19 mouse cellular contexts compared by ENCODE assay signal in genomic region chr5:30726151-30726693, GRCm38 (mm10). TPM values are rescaled to one million over a fixed set of nuclear protein-coding genes. Genes with fewer than 3 reads are reported as not detected.
DNase-seq lines count a peak whose midpoint lies in the region; ATAC-seq and TF ChIP-seq lines count a peak whose summit lies in the region.
"Had no signal": no experiment of that assay in that cellular context is flagged by ENCODE, and none has a peak within 500 bp of the region (broad histone marks: within the 10 kb centered on the region; RNA-seq: fewer than 3 reads in every experiment).

No protein-coding gene starts in this region.

- H3K27ac ChIP-seq in forebrain, postnatal 0 days (ENCODE audit: low read depth, low read length), result no peak overlapping the region
- no peak overlapping the region for H3K27ac ChIP-seq in forebrain, embryonic 12.5 days
- no peak overlapping the region for H3K27ac ChIP-seq in midbrain, embryonic 11.5 days (ENCODE audit: low read depth, low read length)
- no peak overlapping the region for H3K27ac ChIP-seq in midbrain, embryonic 16.5 days (ENCODE audit: low read length)
- H3K27ac ChIP-seq in ES-E14 (ENCODE audit: insufficient read depth, low read depth, low read length, poor library complexity, severe bottlenecking), result no peak overlapping the region
- H3K27ac ChIP-seq in kidney, embryonic 14.5 days (ENCODE audit: low read depth, low read length), result no peak overlapping the region
- H3K27ac ChIP-seq: embryonic facial prominence, embryonic 12.5 days; forebrain, embryonic 13.5 days; hindbrain, embryonic 15.5 days had no signal

- no peak overlapping the region for H3K9ac ChIP-seq in forebrain, postnatal 0 days
- H3K9ac ChIP-seq in forebrain, embryonic 12.5 days, result no peak overlapping the region
- no peak overlapping the region for H3K9ac ChIP-seq in midbrain, embryonic 11.5 days (ENCODE audit: low read length)
- no peak overlapping the region for H3K9ac ChIP-seq in midbrain, embryonic 16.5 days (ENCODE audit: low read depth, low read length)
- H3K9ac ChIP-seq in ES-E14 (ENCODE audit: insufficient read depth, low read depth, low read length, poor library complexity, severe bottlenecking), result no peak overlapping the region
- no peak overlapping the region for H3K9ac ChIP-seq in kidney, embryonic 14.5 days (ENCODE audit: low read depth, low read length)
- H3K9ac ChIP-seq: embryonic facial prominence, embryonic 12.5 days; forebrain, embryonic 13.5 days; heart, embryonic 12.5 days; hindbrain, embryonic 15.5 days had no signal

- no peak overlapping the region for H3K4me2 ChIP-seq in forebrain, postnatal 0 days (ENCODE audit: low read depth)
- H3K4me2 ChIP-seq in forebrain, embryonic 12.5 days, result no peak overlapping the region
- no peak overlapping the region for H3K4me2 ChIP-seq in midbrain, embryonic 11.5 days
- no peak overlapping the region for H3K4me2 ChIP-seq in midbrain, embryonic 16.5 days (ENCODE audit: low read length)
- no peak overlapping the region for H3K4me2 ChIP-seq in kidney, embryonic 14.5 days (replicated peaks; ENCODE audit: low read depth, low read length)
- H3K4me2 ChIP-seq: embryonic facial prominence, embryonic 12.5 days; forebrain, embryonic 13.5 days; heart, embryonic 12.5 days; hindbrain, embryonic 15.5 days had no signal

- no peak overlapping the region for H3K4me3 ChIP-seq in forebrain, postnatal 0 days (ENCODE audit: low read depth, low read length)
- no peak overlapping the region for H3K4me3 ChIP-seq in forebrain, embryonic 12.5 days (replicated peaks)
- no peak overlapping the region for H3K4me3 ChIP-seq in midbrain, embryonic 11.5 days (ENCODE audit: low read depth, low read length)
- H3K4me3 ChIP-seq in midbrain, embryonic 16.5 days (ENCODE audit: low read depth, low read length), result no peak overlapping the region
- no peak overlapping the region for H3K4me3 ChIP-seq in ES-E14 (ENCODE audit: insufficient read depth in 1 of 2, low read depth in 1 of 2, low read length in 2 of 2, poor library complexity in 1 of 2, severe bottlenecking in 1 of 2)
- H3K4me3 ChIP-seq in kidney, embryonic 14.5 days (ENCODE audit: low read length), result no peak overlapping the region
- H3K4me3 ChIP-seq: embryonic facial prominence, embryonic 12.5 days; forebrain, embryonic 13.5 days; heart, embryonic 12.5 days; hindbrain, embryonic 15.5 days had no signal

- peaks cover 23% of the 10 kb centered on the region for H3K36me3 ChIP-seq in forebrain, postnatal 0 days (ENCODE audit: insufficient read depth)
- H3K36me3 ChIP-seq in forebrain, embryonic 12.5 days (replicated peaks), result peaks cover 30% of the 10 kb centered on the region
- H3K36me3 ChIP-seq in midbrain, embryonic 11.5 days (ENCODE audit: control insufficient read depth, insufficient read depth, low read length), result peaks cover 2% of the 10 kb centered on the region; the same call in 1 of the 2 replicates
- peaks cover 4% of the 10 kb centered on the region; the same call in 1 of the 2 replicates for H3K36me3 ChIP-seq in midbrain, embryonic 16.5 days (ENCODE audit: control insufficient read depth, insufficient read depth, low read length)
- no peaks in the 10 kb centered on the region for H3K36me3 ChIP-seq in ES-E14 (ENCODE audit: control insufficient read depth, insufficient read depth, low read length, poor library complexity, severe bottlenecking)
- H3K36me3 ChIP-seq in kidney, embryonic 14.5 days (ENCODE audit: control insufficient read depth, insufficient read depth, low read length), result no peaks in the 10 kb centered on the region
- H3K36me3 ChIP-seq: embryonic facial prominence, embryonic 12.5 days; G1E; heart, embryonic 12.5 days had no signal

- H3K9me3 ChIP-seq in forebrain, postnatal 0 days (ENCODE audit: low read length), result no peaks in the 10 kb centered on the region
- H3K9me3 ChIP-seq in forebrain, embryonic 12.5 days, result no peaks in the 10 kb centered on the region
- no peaks in the 10 kb centered on the region for H3K9me3 ChIP-seq in midbrain, embryonic 11.5 days (ENCODE audit: control insufficient read depth, low read length)
- H3K9me3 ChIP-seq in midbrain, embryonic 16.5 days (replicated peaks; ENCODE audit: control insufficient read depth, low read length, poor library complexity, severe bottlenecking), result no peaks in the 10 kb centered on the region
- H3K9me3 ChIP-seq in ES-E14 (ENCODE audit: control insufficient read depth, insufficient read depth, low read depth, low read length), result no peaks in the 10 kb centered on the region
- H3K9me3 ChIP-seq in kidney, embryonic 14.5 days (ENCODE audit: control insufficient read depth, low read length), result no peaks in the 10 kb centered on the region
- H3K9me3 ChIP-seq: embryonic facial prominence, embryonic 12.5 days; forebrain, embryonic 13.5 days; G1E; hindbrain, embryonic 15.5 days had no signal

- peak; percentile 50 for ATAC-seq in forebrain, postnatal 0 days
- no peak for ATAC-seq in forebrain, embryonic 12.5 days (ENCODE audit: low FRiP score)
- no peak for ATAC-seq in midbrain, embryonic 11.5 days (ENCODE audit: low FRiP score)
- ATAC-seq in midbrain, embryonic 16.5 days, result no peak
- ATAC-seq in kidney, embryonic 14.5 days (ENCODE audit: low FRiP score, low TSS enrichment), result no peak
- ATAC-seq: forebrain, embryonic 13.5 days had no signal

- H3K27me3 ChIP-seq in forebrain, postnatal 0 days (ENCODE audit: insufficient read depth, low read length), result no peaks in the 10 kb centered on the region
- H3K27me3 ChIP-seq in forebrain, embryonic 12.5 days, result no peaks in the 10 kb centered on the region
- H3K27me3 ChIP-seq in midbrain, embryonic 11.5 days (ENCODE audit: control insufficient read depth, insufficient read depth, low read length), result no peaks in the 10 kb centered on the region
- no peaks in the 10 kb centered on the region for H3K27me3 ChIP-seq in midbrain, embryonic 16.5 days (ENCODE audit: control insufficient read depth, insufficient read depth, low read depth, low read length)
- H3K27me3 ChIP-seq in kidney, embryonic 14.5 days (ENCODE audit: control insufficient read depth, insufficient read depth, low read length), result no peaks in the 10 kb centered on the region
- H3K27me3 ChIP-seq: embryonic facial prominence, embryonic 12.5 days; forebrain, embryonic 13.5 days; hindbrain, embryonic 15.5 days had no signal

- 91% methylated on average over 5 of the region's 5 CpGs for WGBS in forebrain, postnatal 0 days
- WGBS in forebrain, embryonic 12.5 days, result 92% methylated on average over 5 of the region's 5 CpGs
- 96% methylated on average over 5 of the region's 5 CpGs for WGBS in midbrain, embryonic 11.5 days
- WGBS in midbrain, embryonic 16.5 days, result 87% methylated on average over 5 of the region's 5 CpGs
- 92% methylated on average over 5 of the region's 5 CpGs for WGBS in kidney, embryonic 14.5 days

- no peaks in the 10 kb centered on the region for H3K4me1 ChIP-seq in forebrain, postnatal 0 days (ENCODE audit: insufficient read depth)
- peaks cover 2% of the 10 kb centered on the region; the same call in 1 of the 2 replicates for H3K4me1 ChIP-seq in forebrain, embryonic 12.5 days
- H3K4me1 ChIP-seq in midbrain, embryonic 11.5 days (ENCODE audit: control insufficient read depth, insufficient read depth, low read length), result 0 out of 2 replicates have a peak, but pooled peaks cover 2% of the 10 kb centered on the region
- peaks cover 4% of the 10 kb centered on the region; the same call in 1 of the 2 replicates for H3K4me1 ChIP-seq in midbrain, embryonic 16.5 days (ENCODE audit: control insufficient read depth, insufficient read depth, low read length)
- H3K4me1 ChIP-seq in ES-E14 (ENCODE audit: control insufficient read depth in 2 of 2, insufficient read depth in 2 of 2, low read length in 2 of 2, poor library complexity in 1 of 2), result peaks cover 0 to 3% of the 10 kb centered on the region in 2 experiments; a peak in 1 of 4 replicates
- H3K4me1 ChIP-seq in kidney, embryonic 14.5 days (ENCODE audit: control insufficient read depth, insufficient read depth, low read length), result 0 out of 2 replicates have a peak, but pooled peaks cover 1% of the 10 kb centered on the region
- H3K4me1 ChIP-seq: embryonic facial prominence, embryonic 12.5 days had no signal

- in situ Hi-C loops in ES-E14 (cut with MboI; ENCODE audit: low sequenced_read_pairs in 2 of 2, unreplicated experiment in 2 of 2), result no loop called here

- no peak for DNase-seq in forebrain, postnatal 0 days
- peak; percentile 60 for DNase-seq in midbrain, embryonic 11.5 days (ENCODE audit: low spot score, missing footprints)
- DNase-seq in ES-E14 (ENCODE audit: low read depth, low spot score) (peak; percentile 28), ZHBTc4 (ENCODE audit: low read depth, low spot score) (peak; percentile 78)
- DNase-seq: adrenal gland, postnatal 10 days; cerebellum, adult 11-12 months; cerebellum, adult 9-10 months; cerebellum, postnatal 25 days; gastrocnemius, postnatal 14 days; heart, postnatal 36 days; kidney, adult 11 months had no signal

- TF ChIP-seq CTCF in forebrain, postnatal 0 days (IDR thresholded peaks at IDR 0.05; ENCODE audit: low read depth), result no peak

TF ChIP-seq in ES-E14, 5 proteins besides CTCF, POLR2A, EP300 and RAD21:
- TF ChIP-seq MAFK (IDR thresholded peaks at IDR 0.05; ENCODE audit: insufficient read depth, low read depth, low read length) (no peak), HCFC1 (IDR thresholded peaks at IDR 0.05; ENCODE audit: borderline replicate concordance, insufficient read depth, low read length) (no peak), CHD2 (IDR thresholded peaks at IDR 0.05; ENCODE audit: low read depth, low read length) (no peak)
TF ChIP-seq in ES-E14: peak in this region for 0.

RNA-seq across cellular contexts. Expression of gene Dpysl5, which starts 14.9 kb away (rescaled TPM):
- total RNA-seq in forebrain, postnatal 0 days (2014; rRNA removed), result 274 and 315 TPM in 2 replicates
- 272 and 290 TPM in 2 replicates for polyA plus RNA-seq in forebrain, postnatal 0 days (2015; fragmentation: Nextera tagmentation; extraction: Ambion mirVana)
- 109 and 134 TPM in 2 replicates for polyA plus RNA-seq in forebrain, embryonic 12.5 days (2016; fragmentation: Nextera tagmentation; extraction: Ambion mirVana)
- 81.4 and 89.1 TPM in 2 replicates for polyA plus RNA-seq in midbrain, embryonic 11.5 days (2014; fragmentation: Nextera tagmentation; extraction: Ambion mirVana)
- 284 and 306 TPM in 2 replicates for polyA plus RNA-seq in midbrain, embryonic 16.5 days (2015; fragmentation: Nextera tagmentation; extraction: Ambion mirVana)
- total RNA-seq in ES-E14 (2012; rRNA removed), result 5.3 and 12.4 TPM in 2 replicates
- 3.8 and 7.2 TPM in 2 replicates for polyA plus RNA-seq in kidney, embryonic 14.5 days (2014; fragmentation: Nextera tagmentation; extraction: Ambion mirVana)
- polyA plus RNA-seq: G1E had no signal

RNA-seq across cellular contexts. Expression of gene Cenpa, which starts 59.6 kb away (rescaled TPM):
- 15.1 and 15.5 TPM in 2 replicates for total RNA-seq in forebrain, postnatal 0 days (2014; rRNA removed)
- 42.4 and 45.5 TPM in 2 replicates for polyA plus RNA-seq in forebrain, postnatal 0 days (2015; fragmentation: Nextera tagmentation; extraction: Ambion mirVana)
- polyA plus RNA-seq in forebrain, embryonic 12.5 days (2016; fragmentation: Nextera tagmentation; extraction: Ambion mirVana), result 325 and 333 TPM in 2 replicates
- polyA plus RNA-seq in midbrain, embryonic 11.5 days (2014; fragmentation: Nextera tagmentation; extraction: Ambion mirVana), result 398 and 399 TPM in 2 replicates
- 22.6 and 30.5 TPM in 2 replicates for polyA plus RNA-seq in midbrain, embryonic 16.5 days (2015; fragmentation: Nextera tagmentation; extraction: Ambion mirVana)
- total RNA-seq in ES-E14 (2012; rRNA removed), result 102 and 146 TPM in 2 replicates
- 363 and 456 TPM in 2 replicates for polyA plus RNA-seq in kidney, embryonic 14.5 days (2014; fragmentation: Nextera tagmentation; extraction: Ambion mirVana)

Comparison
In these comparisons a context has a peak if more than half of its experiments do, and no peak if none do; other contexts are left out.
1. RNA of gene Dpysl5, which starts 14.9 kb away (polyA plus RNA-seq): 284 to 306 TPM in midbrain, embryonic 16.5 days, 272 to 290 TPM in forebrain, postnatal 0 days, 109 to 134 TPM in forebrain, embryonic 12.5 days and 81.4 to 89.1 TPM in midbrain, embryonic 11.5 days; 3.8 to 7.2 TPM in kidney, embryonic 14.5 days; every median in the first group is over 10 times any median in the second.